Mouse (Mus musculus) erythroblast, embryonic 14.5 days (primary cell): Measurements from ENCODE around the gene Aagab.

Source experiments
- GATA1 ChIP-seq: IDR thresholded peaks from 2 replicates; pipeline ENCODE4 v1.6.1; 2012; ENCODE audit warnings: low read length, inconsistent platforms, mixed read lengths
- TAL1 ChIP-seq: IDR thresholded peaks from 3 replicates; pipeline ENCODE4 v1.6.1; 2012; ENCODE audit warnings: low read length, inconsistent platforms, mixed read lengths

DNA sequence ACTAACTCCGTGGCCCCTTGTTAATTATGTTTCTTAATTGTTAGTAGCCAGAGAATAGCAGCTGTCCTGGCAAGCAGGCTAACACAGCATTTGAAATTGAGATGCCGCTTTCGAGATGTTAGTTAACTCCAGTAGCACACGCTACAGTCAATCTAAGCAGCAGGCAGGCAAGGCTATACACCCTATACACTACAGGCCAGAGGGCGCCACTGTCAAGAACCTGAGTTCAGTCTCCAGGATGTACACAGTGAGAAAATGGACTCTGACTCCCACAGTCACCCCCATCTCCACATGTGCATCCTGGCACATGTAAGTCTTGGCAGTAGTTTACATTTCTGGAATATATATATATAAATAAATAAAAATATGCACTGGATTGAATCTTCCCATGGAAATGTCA, 22.8 kb upstream of the Aagab start:
- TF ChIP-seq GATA1: no peak
- no peak for TF ChIP-seq TAL1
